Mouse (Mus musculus): ENCODE results near the gene Bach2. TPM values are rescaled to one million over a fixed set of nuclear protein-coding genes. Genes with fewer than 3 reads are reported as not detected.

Bach2 gene
- polyA plus RNA-seq, 1 experiment from 2014 or later = 29.9 TPM

DNA sequence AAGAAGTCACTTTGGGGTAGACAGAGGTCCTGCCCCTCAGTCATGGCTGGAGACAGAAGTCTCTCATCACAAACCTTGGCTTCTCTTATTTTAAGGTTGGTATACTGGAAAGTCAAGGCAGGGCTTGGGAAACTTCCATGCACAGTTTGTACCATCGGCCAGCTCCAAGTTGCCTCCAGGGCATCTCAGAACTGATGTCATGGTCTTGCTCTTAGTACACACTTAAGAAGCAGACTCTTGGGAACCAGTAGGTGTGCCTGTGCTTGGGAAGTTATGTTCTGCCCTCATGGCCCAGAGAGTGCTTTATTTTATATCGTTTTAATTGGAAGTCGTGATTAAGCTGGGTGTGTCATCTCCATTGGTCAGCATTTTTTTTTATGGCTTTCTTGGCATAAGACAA is 80.7 kb downstream of the Bach2 start:
- Histone ChIP-seq H3K4me2 (ENCODE audit: low read depth) (no peak overlapping the region), H3K9me3 (ENCODE audit: control insufficient read depth, low read length) (peaks cover 4% of the 10 kb centered on the region; the same call in 1 of the 2 replicates), H3K27me3 (ENCODE audit: control insufficient read depth, insufficient read depth, low read length) (no peaks in the 10 kb centered on the region), H3K36me3 (ENCODE audit: control insufficient read depth, insufficient read depth, low read length) (peaks cover 7% of the 10 kb centered on the region), H3K4me1 (ENCODE audit: control insufficient read depth, insufficient read depth, low read length) (peaks cover 8% of the 10 kb centered on the region), H3K9ac (ENCODE audit: low read length) (no peak overlapping the region), H3K27ac (ENCODE audit: low read depth, low read length) (no peak overlapping the region), H3K4me3 (ENCODE audit: low read depth, low read length) (no peak overlapping the region)
- ATAC-seq (ENCODE audit: insufficient read depth, low FRiP score, low TSS enrichment) (no peak), DNase-seq (ENCODE audit: low spot score) (no peak)
- 96% methylated on average over 3 of the region's 3 CpGs for WGBS

DNA sequence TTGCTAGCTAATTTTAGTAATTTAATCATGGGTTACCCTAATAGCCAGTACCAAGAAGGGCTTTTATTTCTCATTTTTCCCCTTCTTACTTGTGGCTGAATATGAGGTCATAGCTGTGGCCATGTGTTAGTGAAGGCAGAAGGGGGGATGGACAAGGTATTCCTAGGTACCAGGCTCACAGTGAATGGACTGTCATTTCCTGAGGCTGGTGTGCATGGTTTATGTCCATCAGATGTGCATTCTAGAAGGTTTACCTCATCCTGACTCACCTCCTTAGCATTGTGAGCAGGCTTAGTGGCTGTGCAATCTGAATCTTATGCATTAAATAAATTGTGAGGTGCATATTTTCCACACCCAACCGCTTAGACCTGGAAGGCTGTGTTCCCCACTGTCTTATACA is 81.4 kb downstream of the Bach2 start:
- peaks cover 4% of the 10 kb centered on the region; the same call in 1 of the 2 replicates for H3K9me3 ChIP-seq (ENCODE audit: control insufficient read depth, low read length)
- H3K36me3 ChIP-seq (ENCODE audit: control insufficient read depth, insufficient read depth, low read length) = peaks cover 7% of the 10 kb centered on the region
- H3K27ac ChIP-seq (ENCODE audit: low read depth, low read length) = no peak overlapping the region
- no peak overlapping the region for H3K4me2 ChIP-seq (ENCODE audit: low read depth)
- 88% methylated on average over 1 of the region's 1 CpGs for WGBS
- H3K9ac ChIP-seq (ENCODE audit: low read length) = no peak overlapping the region
- DNase-seq (ENCODE audit: low spot score) (no peak), ATAC-seq (ENCODE audit: insufficient read depth, low FRiP score, low TSS enrichment) (no peak)
- H3K4me1 ChIP-seq (ENCODE audit: control insufficient read depth, insufficient read depth, low read length) = peaks cover 16% of the 10 kb centered on the region
- H3K27me3 ChIP-seq (ENCODE audit: control insufficient read depth, insufficient read depth, low read length) = no peaks in the 10 kb centered on the region
- H3K4me3 ChIP-seq (ENCODE audit: low read depth, low read length) = no peak overlapping the region

DNA sequence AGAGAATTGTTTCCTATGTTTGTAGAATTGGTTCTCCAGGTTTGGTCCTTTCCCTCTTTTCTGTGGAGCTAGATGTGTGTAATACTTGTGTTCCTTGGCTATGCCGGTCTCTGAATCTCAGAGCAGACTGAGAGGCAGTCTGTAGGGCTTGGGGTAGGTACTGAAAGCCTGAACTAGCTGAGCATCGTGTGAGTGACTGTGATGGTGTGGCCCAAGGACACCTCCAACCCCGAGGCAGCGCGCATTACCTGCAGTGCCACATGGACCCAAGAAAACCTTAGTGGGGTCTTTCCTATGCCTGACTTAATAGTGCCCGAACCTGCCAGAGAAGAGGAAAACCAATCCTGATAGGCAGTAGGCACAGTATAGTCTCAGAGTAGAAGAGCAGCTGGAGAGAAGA is 85.5 kb downstream of the Bach2 start:
- H3K4me2 ChIP-seq (ENCODE audit: low read depth) = no peak overlapping the region
- no peak overlapping the region for H3K4me3 ChIP-seq (ENCODE audit: low read depth, low read length)
- no peak overlapping the region for H3K27ac ChIP-seq (ENCODE audit: low read depth, low read length)
- ATAC-seq (ENCODE audit: insufficient read depth, low FRiP score, low TSS enrichment) = no peak
- H3K4me1 ChIP-seq (ENCODE audit: control insufficient read depth, insufficient read depth, low read length) = peaks cover 40% of the 10 kb centered on the region
- WGBS = 97% methylated on average over 6 of the region's 6 CpGs
- H3K36me3 ChIP-seq (ENCODE audit: control insufficient read depth, insufficient read depth, low read length) = no peaks in the 10 kb centered on the region
- H3K9me3 ChIP-seq (ENCODE audit: control insufficient read depth, low read length) = no peaks in the 10 kb centered on the region
- H3K9ac ChIP-seq (ENCODE audit: low read length) = no peak overlapping the region
- no peaks in the 10 kb centered on the region for H3K27me3 ChIP-seq (ENCODE audit: control insufficient read depth, insufficient read depth, low read length)
- DNase-seq (ENCODE audit: low spot score) = no peak

DNA sequence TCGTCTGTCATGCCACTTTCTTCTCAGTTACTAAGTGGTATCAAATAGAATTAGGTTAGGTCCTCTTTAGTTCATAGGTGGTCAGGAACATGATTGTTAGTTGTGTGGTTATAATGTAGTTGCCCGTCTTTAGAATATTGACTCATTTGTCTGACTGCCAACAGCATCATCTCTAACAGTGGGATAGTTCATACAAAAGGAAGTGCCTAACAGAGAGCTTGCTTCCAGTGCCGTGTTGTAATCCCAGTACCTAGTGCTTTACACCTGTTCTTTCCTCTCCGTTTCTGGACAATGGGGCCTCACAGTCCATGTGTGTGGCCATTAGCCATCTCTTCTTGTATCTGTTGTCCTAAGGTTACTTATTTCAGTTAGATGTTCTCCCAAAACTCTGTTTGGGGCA is 86.4 kb downstream of the Bach2 start:
- Histone ChIP-seq H3K9ac (ENCODE audit: low read length) (no peak overlapping the region), H3K27ac (ENCODE audit: low read depth, low read length) (no peak overlapping the region), H3K4me3 (ENCODE audit: low read depth, low read length) (no peak overlapping the region), H3K4me2 (ENCODE audit: low read depth) (no peak overlapping the region), H3K4me1 (ENCODE audit: control insufficient read depth, insufficient read depth, low read length) (peaks cover 40% of the 10 kb centered on the region), H3K9me3 (ENCODE audit: control insufficient read depth, low read length) (no peaks in the 10 kb centered on the region), H3K36me3 (ENCODE audit: control insufficient read depth, insufficient read depth, low read length) (no peaks in the 10 kb centered on the region), H3K27me3 (ENCODE audit: control insufficient read depth, insufficient read depth, low read length) (no peaks in the 10 kb centered on the region)
- WGBS = 61% methylated on average over 4 of the region's 4 CpGs
- DNase-seq (ENCODE audit: low spot score) = no peak
- ATAC-seq (ENCODE audit: insufficient read depth, low FRiP score, low TSS enrichment) = no peak

DNA sequence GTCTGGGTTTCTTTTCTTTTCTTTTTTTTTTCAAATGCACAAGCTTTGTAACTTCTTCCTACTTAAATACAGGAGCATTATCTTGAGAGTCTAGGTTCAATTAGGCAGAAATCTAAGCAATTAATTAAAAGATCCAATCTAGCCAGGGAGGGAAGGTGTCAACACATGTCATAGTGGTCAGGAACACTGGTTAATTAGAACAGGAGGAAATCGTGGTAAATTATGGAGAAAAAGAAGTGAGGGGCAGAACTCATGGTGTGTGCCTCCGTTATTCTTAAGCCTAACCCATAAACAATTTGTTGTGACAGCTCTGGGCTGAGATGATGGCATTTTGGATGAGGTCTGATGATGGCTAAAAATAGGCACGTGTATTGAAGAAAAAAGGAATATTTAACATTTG is 87.0 kb downstream of the Bach2 start:
- Histone ChIP-seq H3K9ac (ENCODE audit: low read length) (no peak overlapping the region), H3K27ac (ENCODE audit: low read depth, low read length) (no peak overlapping the region), H3K4me1 (ENCODE audit: control insufficient read depth, insufficient read depth, low read length) (peaks cover 40% of the 10 kb centered on the region), H3K9me3 (ENCODE audit: control insufficient read depth, low read length) (no peaks in the 10 kb centered on the region), H3K36me3 (ENCODE audit: control insufficient read depth, insufficient read depth, low read length) (no peaks in the 10 kb centered on the region), H3K4me2 (ENCODE audit: low read depth) (no peak overlapping the region), H3K4me3 (ENCODE audit: low read depth, low read length) (no peak overlapping the region), H3K27me3 (ENCODE audit: control insufficient read depth, insufficient read depth, low read length) (no peaks in the 10 kb centered on the region)
- 38% methylated on average over 3 of the region's 3 CpGs for WGBS
- ATAC-seq (ENCODE audit: insufficient read depth, low FRiP score, low TSS enrichment) (no peak), DNase-seq (ENCODE audit: low spot score) (no peak)

DNA sequence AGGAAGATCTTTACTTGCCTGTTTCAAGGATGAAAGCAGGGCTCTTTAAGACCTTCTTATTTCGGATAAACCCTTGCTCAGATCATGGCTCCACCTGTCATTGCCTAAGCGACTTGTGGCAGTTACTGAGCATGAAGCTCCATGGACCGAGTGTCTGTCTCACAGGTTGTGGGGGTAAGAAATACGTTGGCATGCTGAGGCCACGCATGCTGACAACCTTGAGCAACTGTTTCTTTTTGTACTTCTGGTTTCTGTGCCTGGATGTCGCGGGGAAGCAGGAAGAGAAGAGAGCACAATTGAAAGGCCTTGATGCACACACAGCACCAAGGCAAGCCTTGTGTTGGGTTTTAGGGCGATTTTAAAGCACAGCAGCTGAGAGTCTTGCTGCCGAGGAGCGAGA is 87.7 kb downstream of the Bach2 start:
- 73% methylated on average over 10 of the region's 10 CpGs for WGBS
- H3K27ac ChIP-seq (ENCODE audit: low read depth, low read length) = peak overlapping the region; percentile 67
- no peak overlapping the region for H3K4me3 ChIP-seq (ENCODE audit: low read depth, low read length)
- H3K9ac ChIP-seq (ENCODE audit: low read length) = no peak overlapping the region
- DNase-seq (ENCODE audit: low spot score) (no peak), ATAC-seq (ENCODE audit: insufficient read depth, low FRiP score, low TSS enrichment) (no peak)
- no peaks in the 10 kb centered on the region for H3K27me3 ChIP-seq (ENCODE audit: control insufficient read depth, insufficient read depth, low read length)
- H3K36me3 ChIP-seq (ENCODE audit: control insufficient read depth, insufficient read depth, low read length) = no peaks in the 10 kb centered on the region
- H3K9me3 ChIP-seq (ENCODE audit: control insufficient read depth, low read length) = no peaks in the 10 kb centered on the region
- H3K4me1 ChIP-seq (ENCODE audit: control insufficient read depth, insufficient read depth, low read length) = peaks cover 33% of the 10 kb centered on the region
- H3K4me2 ChIP-seq (ENCODE audit: low read depth) = no peak overlapping the region

DNA sequence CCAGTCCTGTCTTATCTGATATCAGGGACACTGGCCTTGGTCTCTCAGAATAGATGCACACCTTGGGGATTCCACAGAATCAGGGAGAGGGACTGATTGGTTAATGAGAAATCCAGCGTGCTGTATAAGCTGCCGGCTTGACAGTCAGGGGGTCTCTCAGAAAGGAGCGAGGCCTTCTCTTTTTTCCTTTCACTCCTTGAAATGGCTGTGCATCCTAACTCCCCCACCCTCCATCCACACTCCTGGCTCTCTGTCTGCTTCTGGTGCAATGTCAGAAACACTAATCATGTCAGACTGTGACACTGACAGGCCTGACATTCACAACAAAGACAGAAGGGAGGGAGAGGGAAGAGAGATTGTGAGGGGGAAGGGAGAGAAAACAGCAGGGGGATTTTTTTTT is 88.3 kb downstream of the Bach2 start:
- no peaks in the 10 kb centered on the region for H3K27me3 ChIP-seq (ENCODE audit: control insufficient read depth, insufficient read depth, low read length)
- H3K9me3 ChIP-seq (ENCODE audit: control insufficient read depth, low read length) = no peaks in the 10 kb centered on the region
- no peaks in the 10 kb centered on the region for H3K36me3 ChIP-seq (ENCODE audit: control insufficient read depth, insufficient read depth, low read length)
- H3K27ac ChIP-seq (ENCODE audit: low read depth, low read length) = peak overlapping the region; percentile 67; the same call in 1 of the 2 replicates
- ATAC-seq (ENCODE audit: insufficient read depth, low FRiP score, low TSS enrichment) (peak; percentile 68), DNase-seq (ENCODE audit: low spot score) (no peak)
- peaks cover 32% of the 10 kb centered on the region for H3K4me1 ChIP-seq (ENCODE audit: control insufficient read depth, insufficient read depth, low read length)
- whole genome bisulfite sequencing = 13% methylated on average over 3 of the region's 3 CpGs
- H3K4me3 ChIP-seq (ENCODE audit: low read depth, low read length) = no peak overlapping the region
- no peak overlapping the region for H3K9ac ChIP-seq (ENCODE audit: low read length)
- no peak overlapping the region for H3K4me2 ChIP-seq (ENCODE audit: low read depth)

DNA sequence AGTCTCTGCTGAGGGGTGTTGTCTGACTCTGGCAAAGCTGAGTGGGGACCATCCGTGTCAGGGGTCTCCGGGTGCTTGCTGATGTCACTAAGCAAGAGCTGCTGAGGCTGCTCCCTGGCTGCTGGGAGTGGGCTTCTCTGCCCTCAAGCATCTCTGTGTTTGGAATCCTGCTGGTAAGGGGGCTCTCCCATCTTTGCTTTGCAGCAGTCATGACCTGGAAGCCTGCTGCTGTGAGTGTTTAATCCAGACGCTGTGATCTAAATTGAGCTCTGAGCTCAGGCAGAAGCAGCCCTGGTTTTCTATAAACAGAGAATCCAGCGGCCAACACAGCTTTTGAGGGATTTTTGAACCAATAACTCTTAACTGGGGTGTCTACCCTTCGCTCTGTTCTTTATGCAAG is 89.0 kb downstream of the Bach2 start:
- ATAC-seq (ENCODE audit: insufficient read depth, low FRiP score, low TSS enrichment) = no peak
- Histone ChIP-seq H3K36me3 (ENCODE audit: control insufficient read depth, insufficient read depth, low read length) (no peaks in the 10 kb centered on the region), H3K4me2 (ENCODE audit: low read depth) (no peak overlapping the region), H3K4me3 (ENCODE audit: low read depth, low read length) (no peak overlapping the region), H3K9me3 (ENCODE audit: control insufficient read depth, low read length) (no peaks in the 10 kb centered on the region), H3K4me1 (ENCODE audit: control insufficient read depth, insufficient read depth, low read length) (peaks cover 32% of the 10 kb centered on the region), H3K9ac (ENCODE audit: low read length) (peak overlapping the region; percentile 46; the same call in 1 of the 2 replicates), H3K27me3 (ENCODE audit: control insufficient read depth, insufficient read depth, low read length) (no peaks in the 10 kb centered on the region), H3K27ac (ENCODE audit: low read depth, low read length) (peak overlapping the region; percentile 54)
- 36% methylated on average over 5 of the region's 5 CpGs for WGBS
- DNase-seq (ENCODE audit: low spot score) = no peak

DNA sequence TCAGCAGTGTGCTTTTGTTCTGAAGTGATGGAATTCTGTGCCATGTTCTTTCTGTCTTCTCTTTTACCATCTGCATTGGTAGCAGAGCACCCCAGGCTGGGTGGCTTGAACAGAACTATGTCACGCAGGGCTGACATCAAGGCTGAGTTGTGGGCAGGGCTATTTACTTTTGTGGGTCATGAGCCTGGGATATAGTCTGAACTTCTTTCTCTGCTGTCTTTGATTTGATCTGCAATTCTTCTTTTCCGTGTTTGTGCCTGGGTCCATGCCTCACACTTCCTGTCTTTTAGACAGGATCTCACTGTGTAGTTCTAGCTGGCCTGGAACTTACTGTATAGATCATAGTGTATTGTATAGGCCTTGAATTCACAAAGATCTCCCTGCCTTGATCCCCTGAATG is 90.0 kb downstream of the Bach2 start:
- no peak overlapping the region for H3K4me3 ChIP-seq (ENCODE audit: low read depth, low read length)
- DNase-seq (ENCODE audit: low spot score) (no peak), ATAC-seq (ENCODE audit: insufficient read depth, low FRiP score, low TSS enrichment) (no peak)
- no peaks in the 10 kb centered on the region for H3K36me3 ChIP-seq (ENCODE audit: control insufficient read depth, insufficient read depth, low read length)
- WGBS = 78% methylated on average over 2 of the region's 2 CpGs
- H3K9me3 ChIP-seq (ENCODE audit: control insufficient read depth, low read length) = no peaks in the 10 kb centered on the region
- peaks cover 32% of the 10 kb centered on the region for H3K4me1 ChIP-seq (ENCODE audit: control insufficient read depth, insufficient read depth, low read length)
- H3K27me3 ChIP-seq (ENCODE audit: control insufficient read depth, insufficient read depth, low read length) = no peaks in the 10 kb centered on the region
- no peak overlapping the region for H3K27ac ChIP-seq (ENCODE audit: low read depth, low read length)
- H3K4me2 ChIP-seq (ENCODE audit: low read depth) = no peak overlapping the region
- H3K9ac ChIP-seq (ENCODE audit: low read length) = no peak overlapping the region

Measured in neural tube, embryonic 11.5 days (tissue).